In genomic region chr2:157071556-157071955, GRCm38 (mm10) we compare ENCODE assay signal across 9 mouse cellular contexts. TPM values are rescaled to one million over a fixed set of nuclear protein-coding genes. Genes with fewer than 3 reads are reported as not detected.
DNase-seq lines count a peak whose midpoint lies in the region; ATAC-seq and TF ChIP-seq lines count a peak whose summit lies in the region.
"Had no signal": no experiment of that assay in that cellular context is flagged by ENCODE, and none has a peak within 500 bp of the region (broad histone marks: within the 10 kb centered on the region; RNA-seq: fewer than 3 reads in every experiment).

No protein-coding gene starts in this region.

- H3K27ac ChIP-seq in intestine, embryonic 15.5 days, result peak overlapping the region; percentile 86
- H3K27ac ChIP-seq in lung, embryonic 14.5 days (ENCODE audit: low read depth), result peak overlapping the region; percentile 77
- H3K27ac ChIP-seq in stomach, embryonic 15.5 days, result peak overlapping the region; percentile 83

- H3K4me3 ChIP-seq in intestine, embryonic 15.5 days (replicated peaks), result no peak overlapping the region
- H3K4me3 ChIP-seq in lung, embryonic 14.5 days (ENCODE audit: low read depth, low read length), result no peak overlapping the region
- no peak overlapping the region for H3K4me3 ChIP-seq in stomach, embryonic 15.5 days (replicated peaks)

- WGBS in intestine, embryonic 15.5 days, result 12% methylated on average over 2 of the region's 2 CpGs
- WGBS in lung, embryonic 14.5 days, result 4% methylated on average over 2 of the region's 2 CpGs
- WGBS in stomach, embryonic 15.5 days, result 24% methylated on average over 2 of the region's 2 CpGs

- peaks cover 87% of the 10 kb centered on the region for H3K4me1 ChIP-seq in intestine, embryonic 15.5 days (replicated peaks)
- peaks cover 83% of the 10 kb centered on the region for H3K4me1 ChIP-seq in lung, embryonic 14.5 days (ENCODE audit: insufficient read depth)
- peaks cover 90% of the 10 kb centered on the region for H3K4me1 ChIP-seq in stomach, embryonic 15.5 days

- DNase-seq in right cerebral cortex, postnatal 10 days (ENCODE audit: low spot score in 2 of 2), result peak; percentile 61 to 65
- DNase-seq in right cerebral cortex, adult 2 months (ENCODE audit: low spot score in 2 of 2), result no peak
- DNase-seq in brain, adult 2 months (ENCODE audit: low read depth, low spot score), result peak; percentile 77
- DNase-seq in heart, adult 11 months, result peak; percentile 98
- peak; percentile 92 for DNase-seq in lung, embryonic 14.5 days
- DNase-seq in spleen, adult 12 weeks (ENCODE audit: low spot score), result no peak

- no peaks in the 10 kb centered on the region for H3K9me3 ChIP-seq in intestine, embryonic 15.5 days
- H3K9me3 ChIP-seq in lung, embryonic 14.5 days (ENCODE audit: low read depth, low read length), result no peaks in the 10 kb centered on the region
- H3K9me3 ChIP-seq in stomach, embryonic 15.5 days, result no peaks in the 10 kb centered on the region

- H3K9ac ChIP-seq in intestine, embryonic 15.5 days, result peak overlapping the region; percentile 8; the same call in 1 of the 2 replicates
- peak overlapping the region; percentile 37; the same call in 1 of the 2 replicates for H3K9ac ChIP-seq in lung, embryonic 14.5 days
- no peak overlapping the region for H3K9ac ChIP-seq in stomach, embryonic 15.5 days

- no peaks in the 10 kb centered on the region for H3K27me3 ChIP-seq in intestine, embryonic 15.5 days (replicated peaks)
- H3K27me3 ChIP-seq in lung, embryonic 14.5 days (ENCODE audit: insufficient read depth, low read length), result no peaks in the 10 kb centered on the region
- no peaks in the 10 kb centered on the region for H3K27me3 ChIP-seq in stomach, embryonic 15.5 days (replicated peaks)

- no peaks in the 10 kb centered on the region for H3K36me3 ChIP-seq in intestine, embryonic 15.5 days
- peaks cover 26% of the 10 kb centered on the region for H3K36me3 ChIP-seq in lung, embryonic 14.5 days (ENCODE audit: insufficient read depth)
- no peaks in the 10 kb centered on the region for H3K36me3 ChIP-seq in stomach, embryonic 15.5 days

- no peak for TF ChIP-seq CTCF in lung, embryonic 14.5 days (IDR thresholded peaks at IDR 0.05; ENCODE audit: low read depth)

- peak; percentile 72 for ATAC-seq in intestine, embryonic 15.5 days
- peak; percentile 59 for ATAC-seq in lung, embryonic 14.5 days (ENCODE audit: insufficient read depth)
- peak; percentile 66 for ATAC-seq in stomach, embryonic 15.5 days (ENCODE audit: insufficient read depth, low FRiP score, low read depth)

- H3K4me2 ChIP-seq in intestine, embryonic 15.5 days (replicated peaks), result peak overlapping the region; percentile 31
- H3K4me2 ChIP-seq in lung, embryonic 14.5 days, result peak overlapping the region; percentile 40
- H3K4me2 ChIP-seq in stomach, embryonic 15.5 days, result peak overlapping the region; percentile 30

RNA-seq across cellular contexts. Expression of gene Soga1, which starts 7.5 kb away (rescaled TPM):
- polyA plus RNA-seq in intestine, embryonic 15.5 days (2015; fragmentation: Nextera tagmentation; extraction: Ambion mirVana), result 2.0 and 2.3 TPM in 2 replicates
- 8.6 and 8.9 TPM in 2 replicates for polyA plus RNA-seq in lung, embryonic 14.5 days (2014; fragmentation: Nextera tagmentation; extraction: Ambion mirVana)
- 3.6 and 4.2 TPM in 2 replicates for polyA plus RNA-seq in stomach, embryonic 15.5 days (2015; fragmentation: Nextera tagmentation; extraction: Ambion mirVana)

RNA-seq across cellular contexts. Expression of gene Tldc2, which starts 15.3 kb away (rescaled TPM):
- polyA plus RNA-seq in intestine, embryonic 15.5 days (2015; fragmentation: Nextera tagmentation; extraction: Ambion mirVana), result not detected in 2 replicates
- not detected in 2 replicates for polyA plus RNA-seq in lung, embryonic 14.5 days (2014; fragmentation: Nextera tagmentation; extraction: Ambion mirVana)
- not detected in 2 replicates for polyA plus RNA-seq in stomach, embryonic 15.5 days (2015; fragmentation: Nextera tagmentation; extraction: Ambion mirVana)
- polyA plus RNA-seq: neural tube, embryonic 14.5 days had no signal

Comparison
In these comparisons a context has a peak if more than half of its experiments do, and no peak if none do; other contexts are left out.
1. DNase-seq: peak in right cerebral cortex, postnatal 10 days (2 of 2), brain, adult 2 months (single experiment), heart, adult 11 months (single experiment) and lung, embryonic 14.5 days (single experiment); none in right cerebral cortex, adult 2 months (0 of 2) and spleen, adult 12 weeks (single experiment).
2. Peak in every context shown above with its lines, with median percentiles within 50 percentile points of each other: ATAC-seq, H3K27ac ChIP-seq and H3K4me2 ChIP-seq.